Mouse (Mus musculus) ES-Bruce4 (cell line): ENCODE data around the gene Trim63.

Experiments used
- CTCF ChIP-seq: IDR thresholded peaks from one replicate; pipeline ENCODE4 v1.8.1; 2011; ENCODE audit warnings: low read depth, low read length
- EP300 ChIP-seq: IDR thresholded peaks from 2 replicates; pipeline ENCODE4 v1.6.1; 2011; ENCODE audit warnings: low read depth, low read length; ENCODE audit not compliant: insufficient read depth
- POLR2A ChIP-seq: IDR thresholded peaks from one replicate; pipeline ENCODE4 v1.8.1; 2011; ENCODE audit warnings: low read length; ENCODE audit not compliant: insufficient read depth

DNA sequence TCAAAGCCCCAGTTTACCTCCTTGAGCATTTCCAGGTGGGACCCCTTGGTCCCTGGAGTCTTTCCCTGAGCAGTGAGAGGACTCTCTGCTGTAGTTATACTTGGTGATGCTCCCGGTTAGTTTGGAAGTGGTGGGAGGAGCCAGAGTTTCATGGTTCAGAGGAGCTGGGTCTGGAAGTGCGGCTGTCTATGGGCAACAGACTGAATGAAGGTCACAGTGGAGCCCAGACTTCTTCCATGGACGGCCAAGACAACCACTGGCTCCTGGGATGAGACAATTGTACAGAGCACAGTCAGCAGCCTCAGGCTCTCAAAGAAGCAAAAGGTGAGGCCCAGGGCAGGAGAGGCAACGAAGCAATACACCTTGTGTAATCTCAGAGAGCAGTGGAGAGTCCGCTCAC is 15.4 kb downstream of the Trim63 start:
- no peak for TF ChIP-seq EP300
- TF ChIP-seq CTCF = no peak
- TF ChIP-seq POLR2A = no peak
